Mouse (Mus musculus) stomach, postnatal 0 days (tissue): ENCODE results near the gene Slc38a2.

Source experiments
- CTCF ChIP-seq: IDR thresholded peaks from 2 replicates; pipeline ENCODE4 v1.5.1; 2016; ENCODE audit warnings: antibody characterized with exemption, low read depth, mild to moderate bottlenecking, moderate library complexity
- EP300 ChIP-seq: optimal IDR thresholded peaks from 2 replicates; pipeline ENCODE3; 2016; ENCODE audit warnings: antibody characterized with exemption

DNA sequence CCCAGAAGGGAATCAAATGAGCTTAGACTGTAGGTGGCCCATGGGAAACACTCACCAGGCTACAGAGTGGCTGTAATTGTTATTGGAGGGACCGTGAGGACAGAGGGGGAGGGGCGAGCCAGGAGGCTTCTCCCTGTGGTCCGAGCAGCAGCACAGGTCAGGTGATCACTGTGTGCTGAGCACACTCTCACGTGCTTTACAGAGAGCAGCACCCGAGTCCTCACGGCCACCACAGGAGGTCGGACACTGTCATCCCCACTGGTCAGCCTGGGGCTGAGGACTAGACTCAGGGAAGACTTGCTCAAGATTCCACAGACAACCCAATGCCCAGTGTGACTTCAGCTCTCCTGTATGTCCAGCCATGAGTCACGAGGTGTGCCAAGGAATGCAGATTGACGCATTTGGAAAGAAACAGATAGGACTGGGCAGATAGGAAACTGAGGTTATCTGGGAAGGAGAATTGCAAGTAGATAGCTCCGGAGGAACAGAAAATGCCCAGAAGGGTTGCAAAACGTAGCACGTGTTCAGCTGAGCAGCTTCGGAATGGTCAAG is 38.9 kb downstream of the Slc38a2 start:
- TF ChIP-seq CTCF (no peak), EP300 (no peak)
